Mouse (Mus musculus): ENCODE data around the gene Iqcn. TPM values are rescaled to one million over a fixed set of nuclear protein-coding genes. Genes with fewer than 3 reads are reported as not detected.

Iqcn gene
- total RNA-seq (2022): not detected

- DNase-seq (ENCODE audit: low spot score in 2 of 2): no peak
Measured at GRCm38 (mm10) chr8:70703287-70703686, at the start of gene Iqcn. TSS of gene Iqcn (plus strand) at chr8:70703457.

DNA sequence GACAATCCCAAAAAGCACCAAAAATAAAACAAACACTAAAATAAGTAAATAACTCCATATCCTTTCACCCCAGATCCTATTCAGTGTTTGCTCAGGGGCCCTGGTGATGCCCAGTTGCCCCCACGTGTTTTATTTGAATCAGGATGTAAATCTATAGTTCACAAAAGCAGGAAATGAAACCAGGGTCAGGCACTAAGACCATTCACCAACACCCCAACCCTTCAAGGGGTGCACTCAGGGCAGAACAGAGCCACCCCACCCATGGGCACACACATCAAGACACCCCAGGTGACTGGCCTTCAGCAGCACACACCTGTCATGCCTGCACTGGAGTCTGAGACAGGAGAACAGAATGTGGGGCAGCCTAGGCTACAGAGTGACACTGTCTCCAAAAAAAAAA, 49.1 kb upstream of the Iqcn start:
- DNase-seq (ENCODE audit: low spot score in 2 of 2): no peak

- DNase-seq (ENCODE audit: low spot score in 2 of 2): no peak
Measured at GRCm38 (mm10) chr8:70655469-70655868, 47.8 kb upstream of the Iqcn start.

- no peak for DNase-seq (ENCODE audit: low spot score in 2 of 2)
Measured at GRCm38 (mm10) chr8:70656193-70656790, 47.0 kb upstream of the Iqcn start.

GRCm38 (mm10) chr8:70657214-70657613, 46.0 kb upstream of the Iqcn start:
- no peak for DNase-seq (ENCODE audit: low spot score in 2 of 2)

- no peak for DNase-seq (ENCODE audit: low spot score in 2 of 2)
Measured at GRCm38 (mm10) chr8:70657739-70658138, 45.5 kb upstream of the Iqcn start.

GRCm38 (mm10) chr8:70658897-70659603, 44.2 kb upstream of the Iqcn start:
- no peak for DNase-seq (ENCODE audit: low spot score in 2 of 2)

- peak; percentile 86 to 88 for DNase-seq (ENCODE audit: low spot score in 2 of 2)
Measured at GRCm38 (mm10) chr8:70659604-70660272, 43.5 kb upstream of the Iqcn start.

GRCm38 (mm10) chr8:70660273-70660725, 43.0 kb upstream of the Iqcn start, which contains the start of gene Pgpep1:
TSS of gene Pgpep1 (minus strand) at chr8:70660388.
- no peak for DNase-seq (ENCODE audit: low spot score in 2 of 2)

GRCm38 (mm10) chr8:70663691-70664090, 39.6 kb upstream of the Iqcn start:
- DNase-seq (ENCODE audit: low spot score in 2 of 2): no peak

- DNase-seq (ENCODE audit: low spot score in 2 of 2): no peak
Measured at GRCm38 (mm10) chr8:70664631-70665030, 38.6 kb upstream of the Iqcn start.

- DNase-seq (ENCODE audit: low spot score in 2 of 2): no peak
Measured at GRCm38 (mm10) chr8:70665599-70665998, 37.7 kb upstream of the Iqcn start.

DNA sequence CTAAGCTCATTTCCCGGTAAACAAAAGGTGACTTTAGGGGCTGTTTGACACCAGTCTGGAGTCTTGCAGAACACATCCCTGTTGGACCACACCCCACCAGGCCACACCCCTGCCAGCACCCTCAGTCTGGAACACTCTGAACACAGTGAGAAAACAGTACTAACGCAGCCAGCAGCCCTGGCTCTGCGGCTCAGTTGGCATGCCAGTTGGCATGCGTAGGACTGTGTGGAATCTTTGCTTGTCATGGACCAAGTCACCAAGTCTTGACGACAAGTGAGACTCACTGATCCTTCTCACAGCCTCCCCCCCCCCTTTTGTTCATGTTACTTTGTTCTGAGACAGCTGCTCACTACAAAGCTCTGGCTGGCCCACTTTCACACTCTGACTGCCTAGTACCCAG, 36.2 kb upstream of the Iqcn start:
- peak; percentile 75 to 82 for DNase-seq (ENCODE audit: low spot score in 2 of 2)

GRCm38 (mm10) chr8:70671615-70672324, 31.5 kb upstream of the Iqcn start:
- DNase-seq (ENCODE audit: low spot score in 2 of 2): peak; percentile 76

DNA sequence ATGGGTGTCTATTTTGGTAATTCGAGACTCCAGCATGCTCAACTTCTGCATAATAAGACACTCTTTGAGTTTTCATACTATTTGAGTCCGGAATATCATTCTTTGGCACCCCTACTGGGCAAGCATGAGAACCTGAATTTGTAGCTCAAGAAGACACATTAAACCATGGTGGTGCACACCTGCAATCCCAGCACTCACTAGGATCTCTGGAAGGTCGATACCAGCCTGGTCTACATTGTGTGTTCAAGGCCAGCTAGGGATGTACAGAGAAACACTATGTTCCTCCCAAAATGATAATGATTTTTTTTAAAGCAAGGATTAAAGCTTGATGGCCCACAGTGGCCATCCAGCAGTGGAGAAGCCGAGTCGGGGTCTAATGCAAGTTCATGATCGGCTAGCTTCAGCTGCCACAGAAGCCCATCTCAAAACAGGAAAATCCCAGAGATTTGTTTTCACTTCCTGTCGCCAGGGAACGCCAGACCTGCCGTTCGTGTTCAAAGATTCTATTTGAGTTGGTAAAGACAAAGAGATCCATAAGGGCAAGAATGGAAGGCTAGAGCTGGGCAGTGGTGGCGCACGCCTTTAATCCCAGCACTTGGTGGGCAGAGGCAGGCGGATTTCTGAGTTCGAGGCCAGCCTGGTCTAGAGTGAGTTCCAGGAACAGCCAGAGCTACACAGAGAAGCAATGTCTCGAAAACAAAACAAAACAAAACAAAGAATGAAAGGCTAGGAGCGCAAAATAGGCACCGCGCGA, 30.8 kb upstream of the Iqcn start:
- no peak for DNase-seq (ENCODE audit: low spot score in 2 of 2)

DNA sequence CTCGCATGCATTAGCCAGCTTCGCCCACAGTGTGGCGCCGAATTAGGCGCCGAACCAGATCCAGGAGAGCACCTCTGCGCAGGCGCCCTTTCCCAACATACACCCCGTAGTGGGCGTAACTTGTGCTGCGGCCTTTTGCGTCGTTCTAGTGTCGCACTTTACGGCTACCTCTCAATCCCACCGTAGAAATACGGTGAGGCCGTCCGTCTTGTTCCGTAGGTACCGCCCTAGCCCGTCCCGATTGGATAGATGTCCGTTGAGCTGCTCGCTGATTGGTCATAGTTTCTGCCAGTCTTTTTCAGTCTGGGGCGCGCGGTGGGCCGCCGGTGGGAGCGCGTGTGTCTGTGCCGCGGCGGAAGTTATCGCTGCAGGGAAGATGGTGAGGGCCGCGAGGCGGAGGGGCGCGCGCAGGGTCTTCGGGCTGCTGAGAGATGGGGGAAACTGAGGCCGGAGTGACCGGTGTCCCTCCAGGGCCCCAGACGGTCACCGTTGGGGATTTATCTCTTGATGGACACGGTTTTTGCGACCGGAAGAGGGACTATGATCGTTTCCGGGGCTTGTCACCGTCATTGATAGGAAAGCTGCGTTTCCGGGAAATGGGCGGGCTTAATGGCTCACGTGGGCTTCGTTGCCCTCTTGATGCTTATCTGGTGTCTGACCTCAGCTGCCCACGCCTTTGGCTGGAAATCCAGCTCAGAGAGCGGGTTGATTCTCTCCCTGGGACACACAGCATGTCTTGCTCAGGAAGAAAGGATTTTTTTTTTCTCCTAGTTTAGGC, 30.0 kb upstream of the Iqcn start, which contains the start of gene Lsm4:
Gene Lsm4 (plus strand): TSS at position 170 of the 778 bp plus-strand sequence.
- peak; percentile 95 for DNase-seq (ENCODE audit: low spot score in 2 of 2)

DNA sequence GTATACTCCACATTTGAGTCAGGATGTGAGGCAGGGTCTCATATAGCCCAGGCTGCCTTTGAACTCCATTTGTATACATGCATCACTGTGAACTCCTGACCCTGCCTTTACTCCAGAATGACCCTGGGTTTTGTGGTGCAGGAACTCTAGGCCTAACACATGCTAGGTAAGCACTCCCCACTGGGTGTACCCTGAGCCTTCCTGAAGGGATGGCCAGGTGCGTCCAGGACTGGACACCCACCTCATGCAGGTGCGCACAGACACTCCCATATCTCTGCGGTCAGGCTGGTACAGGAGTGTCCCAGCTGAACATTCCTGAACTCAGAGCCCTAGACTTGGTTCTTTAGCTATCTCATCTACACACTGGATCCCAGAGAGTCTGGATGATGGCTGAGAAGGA, 29.1 kb upstream of the Iqcn start:
- DNase-seq (ENCODE audit: low spot score in 2 of 2): no peak

DNA sequence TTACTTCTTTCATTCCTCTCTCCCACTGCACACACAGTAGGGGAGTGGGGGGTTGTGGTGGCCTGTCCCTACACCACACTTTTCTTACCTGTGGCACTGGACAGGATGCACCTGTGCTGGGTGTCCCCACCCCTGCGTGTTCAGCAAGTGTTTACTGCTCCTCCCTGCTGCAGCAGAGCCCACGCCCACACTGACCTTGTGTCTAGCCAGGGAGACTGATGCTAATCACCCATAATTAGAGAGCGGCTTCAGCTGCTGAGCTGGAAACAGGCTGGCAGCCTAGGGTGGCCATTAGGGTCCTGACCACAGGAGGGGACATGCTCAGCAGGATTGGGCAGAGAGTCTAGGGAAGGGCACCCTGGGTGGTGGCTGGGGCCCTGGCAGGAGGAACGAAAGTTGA, 28.5 kb upstream of the Iqcn start:
- DNase-seq (ENCODE audit: low spot score in 2 of 2): no peak

GRCm38 (mm10) chr8:70675336-70675735, 27.9 kb upstream of the Iqcn start:
- DNase-seq (ENCODE audit: low spot score in 2 of 2): no peak

- no peak for DNase-seq (ENCODE audit: low spot score in 2 of 2)
Measured at GRCm38 (mm10) chr8:70677451-70678080, 25.7 kb upstream of the Iqcn start.
